Mouse (Mus musculus): ENCODE results near the gene Gkn3. TPM values are rescaled to one million over a fixed set of nuclear protein-coding genes. Genes with fewer than 3 reads are reported as not detected.

Gene Gkn3
- total RNA-seq (2015): not detected in 2 replicates
- not detected in 2 replicates for total RNA-seq (2017)

- ATAC-seq (replicated peaks; ENCODE audit: poor library complexity): no peak
Observed at GRCm38 (mm10) chr6:87388877-87389276, at the start of gene Gkn3. TSS of gene Gkn3 (minus strand) at chr6:87388935.

GRCm38 (mm10) chr6:87436745-87437144, 48.0 kb upstream of the Gkn3 start:
- no peak for ATAC-seq (replicated peaks; ENCODE audit: poor library complexity)

- ATAC-seq (replicated peaks; ENCODE audit: poor library complexity): no peak
Observed at GRCm38 (mm10) chr6:87435791-87436190, 47.1 kb upstream of the Gkn3 start.

GRCm38 (mm10) chr6:87428487-87429044, 39.8 kb upstream of the Gkn3 start, which contains the start of gene Bmp10:
TSS of gene Bmp10 (plus strand) at chr6:87428994.
- ATAC-seq (replicated peaks; ENCODE audit: poor library complexity): no peak

GRCm38 (mm10) chr6:87427616-87428015, 38.9 kb upstream of the Gkn3 start:
- no peak for ATAC-seq (replicated peaks; ENCODE audit: poor library complexity)

GRCm38 (mm10) chr6:87426954-87427353, 38.2 kb upstream of the Gkn3 start:
- ATAC-seq (replicated peaks; ENCODE audit: poor library complexity): no peak

GRCm38 (mm10) chr6:87424037-87424816, 35.5 kb upstream of the Gkn3 start:
- peak; percentile 87 for ATAC-seq (replicated peaks; ENCODE audit: poor library complexity)

- no peak for ATAC-seq (replicated peaks; ENCODE audit: poor library complexity)
Observed at GRCm38 (mm10) chr6:87422304-87422703, 33.6 kb upstream of the Gkn3 start.

- no peak for ATAC-seq (replicated peaks; ENCODE audit: poor library complexity)
Observed at GRCm38 (mm10) chr6:87412011-87412410, 23.3 kb upstream of the Gkn3 start.

- ATAC-seq (replicated peaks; ENCODE audit: poor library complexity): no peak
Observed at GRCm38 (mm10) chr6:87401456-87401855, 12.7 kb upstream of the Gkn3 start.

- peak; percentile 71 for ATAC-seq (replicated peaks; ENCODE audit: poor library complexity)
Observed at GRCm38 (mm10) chr6:87399886-87400566, 11.3 kb upstream of the Gkn3 start.

GRCm38 (mm10) chr6:87399137-87399536, 10.4 kb upstream of the Gkn3 start:
- peak; percentile 87 for ATAC-seq (replicated peaks; ENCODE audit: poor library complexity)

GRCm38 (mm10) chr6:87394783-87395182, 6.0 kb upstream of the Gkn3 start:
- no peak for ATAC-seq (replicated peaks; ENCODE audit: poor library complexity)

- ATAC-seq (replicated peaks; ENCODE audit: poor library complexity): peak; percentile 70
Observed at GRCm38 (mm10) chr6:87393466-87394205, 4.9 kb upstream of the Gkn3 start.

GRCm38 (mm10) chr6:87389455-87389989, 787 bp upstream of the Gkn3 start:
- ATAC-seq (replicated peaks; ENCODE audit: poor library complexity): peak; percentile 59

- no peak for ATAC-seq (replicated peaks; ENCODE audit: poor library complexity)
Observed at GRCm38 (mm10) chr6:87386681-87387080, 2.1 kb downstream of the Gkn3 start.

GRCm38 (mm10) chr6:87386203-87386602, 2.5 kb downstream of the Gkn3 start:
- peak; percentile 53; the same call in 1 of the 2 replicates for ATAC-seq (replicated peaks; ENCODE audit: poor library complexity)

GRCm38 (mm10) chr6:87384761-87385160, 4.0 kb downstream of the Gkn3 start:
- ATAC-seq (replicated peaks; ENCODE audit: poor library complexity): no peak

- ATAC-seq (replicated peaks; ENCODE audit: poor library complexity): peak; percentile 61
Observed at GRCm38 (mm10) chr6:87383926-87384691, 4.6 kb downstream of the Gkn3 start.

GRCm38 (mm10) chr6:87373057-87373456, 15.7 kb downstream of the Gkn3 start, which contains the start of gene Gkn2:
TSS of gene Gkn2 (plus strand) at chr6:87373357.
- no peak for ATAC-seq (replicated peaks; ENCODE audit: poor library complexity)

All from megakaryocyte progenitor cell, adult 5-6 weeks (primary cell).